Mouse (Mus musculus): ENCODE data around the gene Cdk14.

- TF ChIP-seq CTCF (IDR thresholded peaks at IDR 0.05; ENCODE audit: insufficient read depth, low read depth, low read length) (no peak), POLR2A (IDR thresholded peaks at IDR 0.05; ENCODE audit: insufficient read depth, low read depth, low read length) (no peak)
These were observed 607.9 kb downstream of the Cdk14 start for GRCm38 (mm10) chr5:4812036-4812729.

Data from olfactory bulb, adult 2 months (tissue).